In genomic region chr8:120881634-120882033, GRCm38 (mm10) we compare ENCODE assay signal across 11 mouse cellular contexts.
"Had no signal": no experiment of that assay in that cellular context is flagged by ENCODE, and none has a peak within 500 bp of the region (broad histone marks: within the 10 kb centered on the region; RNA-seq: fewer than 3 reads in every experiment).

No protein-coding gene starts in this region.

- ATAC-seq: liver, postnatal 0 days; midbrain, embryonic 13.5 days had no signal

- DNase-seq: kidney, adult 18-20 months; kidney, postnatal 10 days; kidney, postnatal 4 days; liver; liver, embryonic 13.5 days; liver, postnatal 0 days; right cerebral cortex, postnatal 14 days; thymus, postnatal 14 days had no signal

- H3K4me2 ChIP-seq: limb, embryonic 12.5 days; liver, embryonic 13.5 days; midbrain, embryonic 13.5 days had no signal

- H3K4me3 ChIP-seq: left cerebral cortex, adult 2 months; limb, embryonic 12.5 days; liver, embryonic 13.5 days; midbrain, embryonic 13.5 days had no signal

- H3K9me3 ChIP-seq: limb, embryonic 12.5 days; liver, embryonic 13.5 days; midbrain, embryonic 13.5 days had no signal

- H3K9ac ChIP-seq: limb, embryonic 12.5 days; liver, embryonic 13.5 days; liver, postnatal 0 days; midbrain, embryonic 13.5 days had no signal

- H3K36me3 ChIP-seq: limb, embryonic 12.5 days; liver, embryonic 13.5 days; midbrain, embryonic 13.5 days had no signal

- H3K4me1 ChIP-seq: liver, embryonic 13.5 days had no signal

- H3K27ac ChIP-seq: left cerebral cortex, adult 2 months; limb, embryonic 12.5 days; liver, embryonic 13.5 days; midbrain, embryonic 13.5 days had no signal
